Mouse (Mus musculus): Measurements from ENCODE around the gene Zranb3.

DNA sequence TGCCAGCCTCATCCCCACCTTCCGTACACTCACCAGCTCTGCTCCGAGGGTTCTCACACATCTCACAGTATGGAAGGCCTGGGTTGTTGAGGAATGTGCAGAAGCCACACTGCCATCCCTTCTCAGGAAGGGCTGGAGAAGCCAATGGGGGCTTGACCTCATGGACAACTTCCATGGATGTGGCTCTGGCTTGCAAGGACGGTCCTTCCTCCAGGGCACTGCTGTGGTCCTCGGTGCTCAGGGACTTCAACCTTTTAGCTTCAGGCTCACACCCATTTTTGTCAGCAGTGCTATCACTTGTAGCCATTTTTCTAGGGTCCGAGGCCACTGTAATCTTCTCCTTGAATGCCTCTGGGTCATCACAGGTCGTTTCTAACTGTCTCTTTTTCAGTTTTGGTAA lies 126.7 kb downstream of the Zranb3 start:
- no peak for TF ChIP-seq CTCF (IDR thresholded peaks at IDR 0.05; ENCODE audit: insufficient read depth, low read length)
- TF ChIP-seq POLR2A (IDR thresholded peaks at IDR 0.05; ENCODE audit: borderline replicate concordance, extremely low read depth, low read depth, low read length), result no peak
